Mouse (Mus musculus): ENCODE results near the gene Filip1l. TPM values are rescaled to one million over a fixed set of nuclear protein-coding genes. Genes with fewer than 3 reads are reported as not detected.

Gene Filip1l
- polyA plus RNA-seq, 1 experiment from 2014 or later: 3.4 TPM

DNA sequence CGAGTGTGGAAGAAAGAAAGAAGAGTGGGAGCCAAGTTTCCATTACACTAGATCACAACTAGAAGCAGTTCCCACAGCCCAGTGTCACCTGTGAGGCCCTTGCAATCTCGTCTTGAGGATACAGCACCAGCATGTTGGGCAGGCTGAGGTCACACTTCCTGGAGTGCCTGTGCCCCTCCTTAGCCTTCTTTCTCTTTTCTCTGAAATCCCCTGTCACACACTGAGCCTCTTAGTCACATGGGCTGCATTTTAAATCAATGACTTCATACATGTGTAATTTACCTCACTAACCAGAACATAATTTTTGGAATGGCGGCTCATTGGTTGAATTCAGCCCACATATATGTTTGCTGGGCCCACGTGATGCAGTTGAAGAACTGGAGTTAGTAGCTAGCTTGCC lies 50.0 kb downstream of the Filip1l start:
- H3K27ac ChIP-seq: no peak overlapping the region
- ATAC-seq (ENCODE audit: low FRiP score): no peak
- WGBS: 93% methylated on average over 4 of the region's 4 CpGs
- H3K9me3 ChIP-seq (ENCODE audit: control insufficient read depth, low read length): no peaks in the 10 kb centered on the region
- H3K4me2 ChIP-seq (replicated peaks): no peak overlapping the region
- no peaks in the 10 kb centered on the region for H3K4me1 ChIP-seq (replicated peaks; ENCODE audit: control insufficient read depth, insufficient read depth, low read length)
- H3K27me3 ChIP-seq (ENCODE audit: control insufficient read depth, insufficient read depth, low read length): no peaks in the 10 kb centered on the region
- no peaks in the 10 kb centered on the region for H3K36me3 ChIP-seq (replicated peaks; ENCODE audit: control insufficient read depth, insufficient read depth)
- no peak for DNase-seq (ENCODE audit: low spot score)
- no peak overlapping the region for H3K9ac ChIP-seq
- H3K4me3 ChIP-seq (replicated peaks; ENCODE audit: low read length): no peak overlapping the region

DNA sequence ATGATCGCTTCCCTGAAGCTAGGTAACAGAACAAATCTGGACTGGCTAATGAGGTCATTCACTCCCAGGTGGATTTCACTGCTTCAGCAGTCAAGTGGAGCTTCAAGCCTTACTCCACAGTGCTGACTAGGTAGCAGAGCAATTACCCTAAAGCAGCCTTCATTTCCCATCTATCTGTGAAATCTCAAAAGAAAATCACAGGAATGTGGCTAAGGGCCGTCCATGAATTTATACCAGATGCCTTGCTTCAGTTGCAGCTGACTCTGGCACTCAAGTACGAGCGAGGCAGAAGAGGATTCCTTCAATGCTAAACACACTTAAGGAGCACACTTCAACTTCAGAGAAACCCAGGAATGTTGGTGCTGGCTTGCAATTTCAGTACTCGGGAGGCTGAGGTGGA lies 50.9 kb downstream of the Filip1l start:
- 85% methylated on average over 5 of the region's 5 CpGs for WGBS
- no peak overlapping the region for H3K4me2 ChIP-seq (replicated peaks)
- 0 out of 2 replicates have a peak, but pooled peaks have one; percentile 24 for ATAC-seq (ENCODE audit: low FRiP score)
- no peak overlapping the region for H3K9ac ChIP-seq
- no peaks in the 10 kb centered on the region for H3K36me3 ChIP-seq (replicated peaks; ENCODE audit: control insufficient read depth, insufficient read depth)
- H3K27ac ChIP-seq: no peak overlapping the region
- H3K27me3 ChIP-seq (ENCODE audit: control insufficient read depth, insufficient read depth, low read length): no peaks in the 10 kb centered on the region
- DNase-seq (ENCODE audit: low spot score): no peak
- no peak overlapping the region for H3K4me3 ChIP-seq (replicated peaks; ENCODE audit: low read length)
- H3K9me3 ChIP-seq (ENCODE audit: control insufficient read depth, low read length): no peaks in the 10 kb centered on the region
- no peaks in the 10 kb centered on the region for H3K4me1 ChIP-seq (replicated peaks; ENCODE audit: control insufficient read depth, insufficient read depth, low read length)

GRCm38 (mm10) chr16:57412766-57413165 lies 59.9 kb downstream of the Filip1l start:
- H3K36me3 ChIP-seq (replicated peaks; ENCODE audit: control insufficient read depth, insufficient read depth): no peaks in the 10 kb centered on the region
- ATAC-seq (ENCODE audit: low FRiP score) (no peak), DNase-seq (ENCODE audit: low spot score) (no peak)
- H3K9me3 ChIP-seq (ENCODE audit: control insufficient read depth, low read length): no peaks in the 10 kb centered on the region
- H3K27ac ChIP-seq: no peak overlapping the region
- no peak overlapping the region for H3K9ac ChIP-seq
- H3K27me3 ChIP-seq (ENCODE audit: control insufficient read depth, insufficient read depth, low read length): no peaks in the 10 kb centered on the region
- WGBS: 73% methylated on average over 4 of the region's 4 CpGs
- no peak overlapping the region for H3K4me3 ChIP-seq (replicated peaks; ENCODE audit: low read length)
- H3K4me2 ChIP-seq (replicated peaks): no peak overlapping the region
- no peaks in the 10 kb centered on the region for H3K4me1 ChIP-seq (replicated peaks; ENCODE audit: control insufficient read depth, insufficient read depth, low read length)

DNA sequence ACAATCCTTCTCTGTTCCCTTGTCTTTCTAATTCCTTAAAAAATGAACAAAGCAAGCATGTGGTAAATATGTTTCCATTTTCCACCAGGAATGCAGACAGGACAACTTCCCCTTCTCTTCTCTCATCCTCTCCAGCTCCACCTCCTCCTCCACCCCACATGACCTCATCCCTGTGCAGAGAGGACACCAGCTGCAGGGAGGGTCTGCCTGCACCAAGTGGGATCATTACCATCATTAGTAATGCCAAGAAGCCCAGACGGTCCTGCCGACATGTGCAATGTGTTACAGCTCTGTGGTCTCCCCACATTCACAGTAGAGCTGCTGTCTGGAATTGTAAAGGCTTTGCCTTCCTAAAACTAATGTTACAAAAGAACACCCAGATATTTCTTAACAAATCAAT lies 63.2 kb downstream of the Filip1l start:
- H3K27me3 ChIP-seq (ENCODE audit: control insufficient read depth, insufficient read depth, low read length): no peaks in the 10 kb centered on the region
- 57% methylated on average over 2 of the region's 2 CpGs for WGBS
- no peak overlapping the region for H3K4me2 ChIP-seq (replicated peaks)
- H3K4me3 ChIP-seq (replicated peaks; ENCODE audit: low read length): no peak overlapping the region
- no peaks in the 10 kb centered on the region for H3K9me3 ChIP-seq (ENCODE audit: control insufficient read depth, low read length)
- H3K27ac ChIP-seq: no peak overlapping the region
- no peak overlapping the region for H3K9ac ChIP-seq
- DNase-seq (ENCODE audit: low spot score): no peak
- no peak for ATAC-seq (ENCODE audit: low FRiP score)
- H3K4me1 ChIP-seq (replicated peaks; ENCODE audit: control insufficient read depth, insufficient read depth, low read length): no peaks in the 10 kb centered on the region
- no peaks in the 10 kb centered on the region for H3K36me3 ChIP-seq (replicated peaks; ENCODE audit: control insufficient read depth, insufficient read depth)

DNA sequence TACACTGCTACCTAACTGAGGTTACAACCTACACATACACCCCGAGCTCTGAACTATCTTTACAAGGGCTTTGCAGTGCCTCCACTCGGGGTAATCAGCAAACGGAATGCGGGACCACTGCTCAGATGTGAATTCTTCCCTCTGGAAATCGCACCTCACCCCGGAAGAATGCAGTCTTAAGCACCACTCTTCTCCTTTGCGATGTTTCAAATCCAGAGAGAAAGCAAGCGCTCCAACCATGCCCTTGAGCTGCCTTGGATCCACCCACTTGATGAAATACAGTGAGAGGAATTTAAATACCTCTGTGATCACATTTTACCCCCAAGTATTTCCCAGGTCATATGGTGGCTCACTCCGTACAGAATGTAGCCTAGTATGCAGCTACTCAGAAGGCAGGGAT lies 64.1 kb downstream of the Filip1l start:
- Histone ChIP-seq H3K4me3 (replicated peaks; ENCODE audit: low read length) (no peak overlapping the region), H3K27me3 (ENCODE audit: control insufficient read depth, insufficient read depth, low read length) (no peaks in the 10 kb centered on the region), H3K27ac (no peak overlapping the region), H3K9me3 (ENCODE audit: control insufficient read depth, low read length) (no peaks in the 10 kb centered on the region), H3K9ac (no peak overlapping the region), H3K4me1 (replicated peaks; ENCODE audit: control insufficient read depth, insufficient read depth, low read length) (no peaks in the 10 kb centered on the region; the same call in 1 of the 2 replicates), H3K36me3 (replicated peaks; ENCODE audit: control insufficient read depth, insufficient read depth) (no peaks in the 10 kb centered on the region), H3K4me2 (replicated peaks) (no peak overlapping the region)
- no peak for DNase-seq (ENCODE audit: low spot score)
- 93% methylated on average over 9 of the region's 9 CpGs for WGBS
- ATAC-seq (ENCODE audit: low FRiP score): no peak

- Histone ChIP-seq H3K27ac (no peak overlapping the region), H3K4me1 (replicated peaks; ENCODE audit: control insufficient read depth, insufficient read depth, low read length) (no peaks in the 10 kb centered on the region; the same call in 1 of the 2 replicates), H3K36me3 (replicated peaks; ENCODE audit: control insufficient read depth, insufficient read depth) (no peaks in the 10 kb centered on the region), H3K4me2 (replicated peaks) (no peak overlapping the region), H3K9ac (no peak overlapping the region), H3K9me3 (ENCODE audit: control insufficient read depth, low read length) (no peaks in the 10 kb centered on the region), H3K27me3 (ENCODE audit: control insufficient read depth, insufficient read depth, low read length) (no peaks in the 10 kb centered on the region), H3K4me3 (replicated peaks; ENCODE audit: low read length) (no peak overlapping the region)
- 80% methylated on average over 1 of the region's 1 CpGs for WGBS
- no peak for ATAC-seq (ENCODE audit: low FRiP score)
- no peak for DNase-seq (ENCODE audit: low spot score)
Observed at GRCm38 (mm10) chr16:57417955-57418354, 65.1 kb downstream of the Filip1l start.

DNA sequence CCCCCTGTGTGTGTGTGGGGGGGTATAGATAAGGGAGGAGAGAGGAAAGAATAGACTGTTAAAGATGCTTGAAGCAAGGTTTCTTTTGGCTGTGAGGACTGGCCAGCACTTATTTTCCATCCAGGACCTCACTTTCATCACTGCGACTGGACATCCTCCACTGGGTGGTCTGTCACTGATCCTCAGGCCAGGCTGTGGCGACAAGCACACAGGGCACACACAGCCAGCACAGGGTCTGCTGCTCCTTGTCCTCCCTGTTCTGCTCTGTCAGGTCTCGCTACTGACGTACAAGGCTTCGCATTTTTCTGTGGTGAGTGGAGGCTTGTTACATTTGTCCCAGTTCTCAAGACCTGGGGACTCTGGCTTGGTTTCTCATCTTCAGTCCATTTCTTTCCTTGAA lies 66.4 kb downstream of the Filip1l start:
- H3K9ac ChIP-seq: no peak overlapping the region
- no peak overlapping the region for H3K4me3 ChIP-seq (replicated peaks; ENCODE audit: low read length)
- WGBS: 76% methylated on average over 5 of the region's 5 CpGs
- no peaks in the 10 kb centered on the region for H3K27me3 ChIP-seq (ENCODE audit: control insufficient read depth, insufficient read depth, low read length)
- H3K4me1 ChIP-seq (replicated peaks; ENCODE audit: control insufficient read depth, insufficient read depth, low read length): no peaks in the 10 kb centered on the region; the same call in 1 of the 2 replicates
- ATAC-seq (ENCODE audit: low FRiP score) (no peak), DNase-seq (ENCODE audit: low spot score) (no peak)
- no peaks in the 10 kb centered on the region for H3K36me3 ChIP-seq (replicated peaks; ENCODE audit: control insufficient read depth, insufficient read depth)
- H3K27ac ChIP-seq: no peak overlapping the region
- H3K4me2 ChIP-seq (replicated peaks): no peak overlapping the region
- no peaks in the 10 kb centered on the region for H3K9me3 ChIP-seq (ENCODE audit: control insufficient read depth, low read length)

DNA sequence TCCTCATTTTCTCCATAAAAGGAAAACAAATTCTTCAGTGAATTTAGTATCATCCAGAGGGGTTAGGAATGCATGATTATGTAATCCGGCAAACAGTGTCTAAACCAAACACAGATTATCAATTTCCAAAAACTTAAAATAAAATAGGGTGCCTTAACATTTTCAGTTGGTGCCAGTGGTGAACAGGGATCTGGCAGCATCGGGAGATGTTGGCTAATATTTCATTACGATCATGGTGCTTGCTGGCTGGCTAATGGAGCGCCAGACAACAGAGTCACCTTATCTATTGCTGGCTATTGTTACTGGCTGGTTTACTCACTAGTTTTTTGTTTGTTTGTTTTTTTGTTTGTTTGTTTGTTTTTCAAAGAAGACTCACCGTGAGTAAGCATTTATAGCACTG lies 67.0 kb downstream of the Filip1l start:
- no peaks in the 10 kb centered on the region for H3K36me3 ChIP-seq (replicated peaks; ENCODE audit: control insufficient read depth, insufficient read depth)
- no peaks in the 10 kb centered on the region; the same call in 1 of the 2 replicates for H3K4me1 ChIP-seq (replicated peaks; ENCODE audit: control insufficient read depth, insufficient read depth, low read length)
- no peak for DNase-seq (ENCODE audit: low spot score)
- H3K4me3 ChIP-seq (replicated peaks; ENCODE audit: low read length): no peak overlapping the region
- H3K9ac ChIP-seq: no peak overlapping the region
- no peaks in the 10 kb centered on the region for H3K9me3 ChIP-seq (ENCODE audit: control insufficient read depth, low read length)
- 92% methylated on average over 5 of the region's 5 CpGs for WGBS
- no peak overlapping the region for H3K4me2 ChIP-seq (replicated peaks)
- no peak for ATAC-seq (ENCODE audit: low FRiP score)
- no peaks in the 10 kb centered on the region for H3K27me3 ChIP-seq (ENCODE audit: control insufficient read depth, insufficient read depth, low read length)
- H3K27ac ChIP-seq: no peak overlapping the region

DNA sequence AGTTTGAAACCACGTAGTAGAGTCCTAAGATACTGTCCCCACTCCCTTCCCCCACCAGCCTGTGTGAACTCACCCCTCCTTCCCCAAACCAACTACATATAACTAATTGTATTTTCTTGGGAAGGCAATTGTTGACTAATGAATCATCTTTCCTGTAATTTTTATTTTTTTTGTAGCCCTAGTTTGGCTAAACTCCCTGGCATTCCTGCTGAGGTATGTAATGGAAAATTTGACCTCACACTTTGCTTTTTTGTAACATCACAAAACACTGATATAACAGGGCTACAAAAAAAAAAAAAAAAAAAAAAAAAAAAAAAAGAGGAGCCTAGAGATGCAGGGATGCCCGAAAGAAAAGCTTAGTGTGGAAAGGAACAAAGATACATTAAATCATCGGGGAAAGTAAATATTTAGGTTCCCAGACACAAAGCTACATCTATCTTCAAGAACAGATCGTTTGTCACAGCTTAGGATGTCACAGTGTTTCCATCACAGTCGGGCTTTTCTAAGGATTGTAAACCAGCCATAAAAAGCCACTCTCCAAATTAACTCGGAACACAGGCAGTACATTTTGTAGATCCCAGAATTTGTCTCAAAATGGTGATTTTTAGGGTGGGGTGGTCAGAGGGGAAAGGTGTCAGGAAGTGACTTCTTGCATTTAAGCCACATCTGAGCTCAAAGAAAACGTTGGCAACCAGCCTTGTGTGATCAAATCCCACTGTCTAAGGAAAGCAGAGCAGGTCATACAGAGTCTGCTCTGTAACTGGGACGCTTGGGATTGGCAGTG lies 68.1 kb downstream of the Filip1l start:
- no peak overlapping the region for H3K4me2 ChIP-seq (replicated peaks)
- DNase-seq (ENCODE audit: low spot score) (no peak), ATAC-seq (ENCODE audit: low FRiP score) (no peak)
- 54% methylated on average over 8 of the region's 8 CpGs for WGBS
- H3K27ac ChIP-seq: no peak overlapping the region
- H3K9ac ChIP-seq: no peak overlapping the region
- H3K4me3 ChIP-seq (replicated peaks; ENCODE audit: low read length): no peak overlapping the region
- H3K36me3 ChIP-seq (replicated peaks; ENCODE audit: control insufficient read depth, insufficient read depth): no peaks in the 10 kb centered on the region
- peaks cover 5% of the 10 kb centered on the region; the same call in 1 of the 2 replicates for H3K4me1 ChIP-seq (replicated peaks; ENCODE audit: control insufficient read depth, insufficient read depth, low read length)
- no peaks in the 10 kb centered on the region for H3K9me3 ChIP-seq (ENCODE audit: control insufficient read depth, low read length)
- H3K27me3 ChIP-seq (ENCODE audit: control insufficient read depth, insufficient read depth, low read length): no peaks in the 10 kb centered on the region
